Mouse (Mus musculus): Measurements from ENCODE around the gene Amigo3.
A peak's percentile ranks its signal among the peaks of the same experiment; 100 is the strongest.

The Amigo3 gene

DNA sequence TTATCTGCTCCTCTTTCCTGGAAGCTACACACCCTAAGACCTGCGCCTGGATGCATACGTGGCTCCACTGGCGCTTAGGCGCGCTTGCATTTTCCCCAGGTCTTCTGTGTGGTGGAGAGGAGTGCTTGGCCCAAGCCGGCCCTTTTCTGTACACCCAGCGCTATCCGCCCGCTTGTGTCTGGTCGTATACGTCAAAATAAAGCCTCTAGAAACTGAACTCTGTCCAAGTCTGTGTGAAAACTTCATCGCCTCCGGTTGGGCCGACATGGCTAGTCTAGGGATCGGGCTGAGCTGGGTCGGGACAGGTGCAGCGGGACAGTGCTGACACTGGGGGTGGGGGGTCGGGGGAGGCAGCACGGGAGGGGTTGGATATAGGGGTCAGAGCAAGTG, 4.4 kb upstream of the Amigo3 start:
- no peak for TF ChIP-seq GATA4 (IDR thresholded peaks at IDR 0.05; ENCODE audit: insufficient replicate concordance, low read length)

DNA sequence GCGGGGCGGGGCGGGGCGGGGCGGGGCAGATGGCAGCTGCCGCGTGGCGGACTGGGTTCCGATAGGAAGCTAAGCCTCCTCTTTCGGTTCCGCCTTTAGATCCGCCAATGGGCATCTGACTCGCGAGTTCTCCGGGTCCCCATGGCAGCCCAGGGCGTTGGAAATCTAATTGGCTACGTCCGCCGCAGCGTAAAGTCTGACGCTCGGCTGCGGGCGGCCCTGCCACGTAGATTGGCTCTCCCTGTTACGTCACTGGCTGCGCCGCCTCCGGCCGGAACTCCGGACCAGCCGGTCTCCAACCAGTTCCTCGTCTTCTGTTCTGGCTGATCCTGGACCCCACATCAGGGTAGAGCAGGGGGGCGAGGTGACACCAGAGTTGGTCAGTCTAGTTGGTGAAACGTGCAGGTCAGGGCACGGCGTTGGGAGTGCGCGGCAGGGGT, 3.9 kb upstream of the Amigo3 start, which contains the start of gene Gmppb:
Gene Gmppb, plus strand, starts transcription at position 227 of the 440 bp plus-strand sequence.
- TF ChIP-seq GATA4 (IDR thresholded peaks at IDR 0.05; ENCODE audit: insufficient replicate concordance, low read length) = no peak

DNA sequence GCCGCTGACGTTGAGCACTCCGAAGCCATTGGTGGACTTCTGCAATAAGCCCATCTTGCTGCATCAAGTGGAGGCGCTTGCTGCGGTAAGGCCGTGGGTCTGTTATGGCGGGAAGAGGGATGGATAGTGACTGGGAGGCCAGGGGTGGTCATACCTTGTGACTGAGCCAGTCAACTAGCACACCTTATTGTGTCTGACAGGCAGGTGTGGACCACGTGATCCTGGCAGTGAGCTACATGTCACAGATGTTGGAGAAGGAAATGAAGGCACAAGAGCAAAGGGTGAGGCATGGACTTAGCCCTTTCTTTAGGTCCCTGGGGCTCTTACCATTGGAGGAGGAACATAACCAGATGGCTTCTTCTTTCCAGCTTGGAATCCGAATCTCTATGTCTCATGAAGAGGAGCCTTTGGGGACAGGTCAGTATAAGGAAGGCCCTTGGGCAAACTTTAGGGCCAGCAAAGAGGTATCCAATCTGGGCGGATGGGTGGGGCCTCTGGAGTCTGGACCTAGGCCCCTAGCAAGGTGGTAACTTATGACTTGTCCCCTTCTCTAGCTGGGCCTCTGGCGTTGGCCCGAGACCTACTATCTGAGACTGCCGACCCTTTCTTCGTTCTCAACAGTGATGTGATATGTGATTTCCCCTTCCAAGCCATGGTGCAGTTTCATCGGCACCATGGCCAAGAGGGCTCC, 3.3 kb upstream of the Amigo3 start:
- no peak for TF ChIP-seq GATA4 (IDR thresholded peaks at IDR 0.05; ENCODE audit: insufficient replicate concordance, low read length)

DNA sequence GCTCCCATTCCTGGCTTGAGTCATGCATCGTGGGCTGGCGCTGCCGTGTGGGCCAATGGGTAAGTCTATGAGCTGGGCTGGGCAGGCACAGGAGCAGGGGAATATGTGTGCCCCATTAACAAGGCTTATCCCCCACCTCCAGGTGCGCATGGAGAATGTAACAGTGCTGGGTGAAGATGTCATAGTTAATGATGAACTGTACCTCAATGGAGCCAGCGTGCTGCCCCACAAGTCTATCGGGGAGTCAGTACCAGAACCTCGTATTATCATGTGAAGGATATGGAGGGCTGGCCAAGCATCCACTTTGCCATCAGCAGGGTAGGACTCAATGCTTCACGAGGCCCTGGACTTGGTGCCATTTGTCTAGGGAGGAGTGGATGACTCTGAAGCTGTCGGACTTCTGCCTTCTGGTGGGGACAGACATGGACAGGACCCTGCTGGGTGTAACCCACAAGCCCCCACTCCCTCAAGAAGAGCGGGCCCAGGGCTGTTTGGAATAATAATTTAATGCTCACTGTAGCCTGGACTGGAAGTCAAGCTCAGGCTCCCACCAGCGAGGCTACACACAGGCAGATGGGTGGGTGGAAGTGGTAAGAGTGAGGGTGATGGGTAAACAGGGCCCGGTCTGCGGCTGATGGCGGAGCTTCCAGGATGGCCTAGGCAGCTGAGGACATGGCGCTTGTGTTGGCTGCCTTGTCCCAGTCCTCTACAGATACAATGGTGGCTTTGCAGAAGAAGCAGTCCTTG, 1.6 kb upstream of the Amigo3 start:
- no peak for TF ChIP-seq GATA4 (IDR thresholded peaks at IDR 0.05; ENCODE audit: insufficient replicate concordance, low read length)

DNA sequence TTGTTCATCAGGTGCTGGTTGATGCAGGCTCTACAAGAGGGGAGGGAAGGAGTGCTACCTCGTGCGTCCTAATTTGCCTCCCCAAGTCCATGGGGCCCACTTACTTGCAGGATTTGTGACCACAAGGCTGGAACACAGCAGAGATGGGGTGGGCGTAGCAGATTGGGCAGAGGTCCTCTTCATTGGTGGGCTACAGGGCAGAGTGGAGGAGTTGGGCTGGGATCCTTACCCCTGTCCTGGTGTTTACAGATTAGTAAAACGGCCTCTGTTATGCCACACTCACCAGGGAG, 1.1 kb upstream of the Amigo3 start:
- no peak for TF ChIP-seq GATA4 (IDR thresholded peaks at IDR 0.05; ENCODE audit: insufficient replicate concordance, low read length)

DNA sequence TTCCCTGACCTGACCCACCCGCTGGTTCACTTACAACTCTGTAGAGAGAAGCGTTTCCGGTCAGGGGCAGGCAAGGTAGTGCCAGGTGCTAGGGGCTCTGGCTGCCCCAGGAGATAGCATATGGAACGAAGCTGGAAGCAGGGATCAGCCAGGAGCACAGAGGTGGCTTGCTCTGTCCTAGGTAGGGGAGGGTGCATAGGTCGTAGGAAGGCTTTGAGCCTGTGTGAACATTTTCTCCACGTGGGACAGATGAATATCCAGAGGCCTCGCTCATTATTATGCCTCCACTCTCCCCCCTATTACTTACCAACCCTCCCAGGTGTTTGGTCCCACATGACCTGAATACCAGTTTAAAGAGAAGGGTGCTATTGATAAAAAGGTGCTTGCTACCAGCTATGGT, 548 bp upstream of the Amigo3 start:
- TF ChIP-seq GATA4 (IDR thresholded peaks at IDR 0.05; ENCODE audit: insufficient replicate concordance, low read length) = no peak

DNA sequence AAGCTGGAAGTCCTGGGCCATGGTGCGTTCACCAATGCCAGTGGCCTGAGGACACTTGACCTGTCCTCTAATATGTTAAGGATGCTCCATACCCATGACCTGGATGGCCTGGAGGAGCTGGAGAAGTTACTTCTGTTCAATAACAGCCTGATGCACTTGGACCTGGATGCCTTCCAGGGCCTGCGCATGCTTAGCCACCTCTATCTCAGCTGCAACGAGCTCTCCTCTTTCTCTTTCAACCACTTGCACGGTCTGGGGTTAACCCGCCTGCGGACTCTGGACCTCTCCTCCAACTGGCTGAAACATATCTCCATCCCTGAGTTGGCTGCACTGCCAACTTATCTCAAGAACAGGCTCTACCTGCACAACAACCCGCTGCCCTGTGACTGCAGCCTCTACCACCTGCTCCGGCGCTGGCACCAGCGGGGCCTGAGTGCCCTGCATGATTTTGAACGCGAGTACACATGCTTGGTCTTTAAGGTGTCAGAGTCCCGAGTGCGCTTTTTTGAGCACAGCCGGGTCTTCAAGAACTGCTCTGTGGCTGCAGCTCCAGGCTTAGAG, 786 bp downstream of the Amigo3 start:
- no peak for TF ChIP-seq GATA4 (IDR thresholded peaks at IDR 0.05; ENCODE audit: insufficient replicate concordance, low read length)

DNA sequence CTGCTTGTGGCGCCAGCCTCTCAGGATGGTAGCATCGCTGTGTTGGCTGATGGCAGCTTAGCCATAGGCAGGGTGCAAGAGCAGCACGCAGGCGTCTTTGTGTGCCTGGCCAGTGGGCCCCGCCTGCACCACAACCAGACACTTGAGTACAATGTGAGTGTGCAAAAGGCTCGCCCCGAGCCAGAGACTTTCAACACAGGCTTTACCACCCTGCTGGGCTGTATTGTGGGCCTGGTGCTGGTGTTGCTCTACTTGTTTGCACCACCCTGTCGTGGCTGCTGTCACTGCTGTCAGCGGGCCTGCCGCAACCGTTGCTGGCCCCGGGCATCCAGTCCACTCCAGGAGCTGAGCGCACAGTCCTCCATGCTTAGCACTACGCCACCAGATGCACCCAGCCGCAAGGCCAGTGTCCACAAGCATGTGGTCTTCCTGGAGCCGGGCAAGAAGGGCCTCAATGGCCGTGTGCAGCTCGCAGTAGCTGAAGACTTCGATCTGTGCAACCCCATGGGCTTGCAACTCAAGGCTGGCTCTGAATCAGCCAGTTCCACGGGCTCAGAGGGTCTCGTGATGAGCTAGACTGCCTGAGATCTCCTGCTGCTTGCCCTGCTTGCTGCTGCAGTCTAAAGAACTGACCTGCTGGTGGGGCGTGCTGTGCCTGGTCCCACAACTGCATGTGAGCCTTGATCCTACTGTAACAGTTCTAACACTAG, 1.5 kb downstream of the Amigo3 start:
- no peak for TF ChIP-seq GATA4 (IDR thresholded peaks at IDR 0.05; ENCODE audit: insufficient replicate concordance, low read length)

DNA sequence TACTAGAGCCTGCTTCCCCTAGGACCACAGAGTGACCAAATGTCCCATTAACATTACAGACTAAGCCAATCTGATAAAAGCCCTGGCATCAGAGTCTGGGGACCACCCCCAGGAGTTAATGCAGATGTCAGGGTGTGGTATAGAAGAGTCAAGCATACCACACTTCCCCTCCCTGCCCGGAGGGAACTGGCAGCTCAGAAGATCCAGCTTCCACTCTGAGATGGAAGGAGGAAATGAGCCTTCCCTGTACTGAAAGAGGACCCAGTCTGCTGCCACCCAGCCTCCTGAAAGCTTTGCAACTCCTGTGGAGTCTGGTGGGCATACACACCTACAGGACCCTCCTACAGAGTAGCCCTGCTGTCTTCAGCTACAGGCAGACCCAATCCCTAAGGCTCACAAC, 2.1 kb downstream of the Amigo3 start:
- no peak for TF ChIP-seq GATA4 (IDR thresholded peaks at IDR 0.05; ENCODE audit: insufficient replicate concordance, low read length)

DNA sequence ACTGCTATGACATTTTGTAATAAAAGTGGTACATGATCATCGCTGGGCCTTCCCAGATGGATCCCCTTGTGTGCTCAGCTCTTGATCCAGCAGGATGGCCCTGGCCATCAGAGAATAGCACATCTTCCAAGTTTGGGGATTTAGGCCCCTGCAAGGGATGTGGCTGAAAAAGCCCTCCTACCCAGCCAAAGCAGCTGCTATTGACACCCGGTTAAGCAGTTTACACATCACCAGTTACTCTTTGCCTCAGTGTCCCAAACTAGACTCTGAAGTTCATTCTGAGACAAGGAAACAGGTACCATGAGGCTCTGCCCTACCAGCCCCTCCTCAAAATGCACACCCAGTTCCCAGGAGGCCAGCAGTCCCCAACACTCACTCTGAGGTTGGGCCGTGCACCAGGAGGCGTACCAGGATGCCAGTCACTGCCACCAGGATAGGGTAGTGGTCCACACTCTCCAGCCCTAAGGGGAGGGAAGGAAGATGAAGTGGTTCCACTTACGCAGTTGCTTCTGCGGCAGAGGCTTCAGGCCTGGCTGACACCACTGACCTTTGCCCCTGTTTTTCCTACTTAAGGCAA, 2.8 kb downstream of the Amigo3 start:
- TF ChIP-seq GATA4 (IDR thresholded peaks at IDR 0.05; ENCODE audit: insufficient replicate concordance, low read length) = no peak

DNA sequence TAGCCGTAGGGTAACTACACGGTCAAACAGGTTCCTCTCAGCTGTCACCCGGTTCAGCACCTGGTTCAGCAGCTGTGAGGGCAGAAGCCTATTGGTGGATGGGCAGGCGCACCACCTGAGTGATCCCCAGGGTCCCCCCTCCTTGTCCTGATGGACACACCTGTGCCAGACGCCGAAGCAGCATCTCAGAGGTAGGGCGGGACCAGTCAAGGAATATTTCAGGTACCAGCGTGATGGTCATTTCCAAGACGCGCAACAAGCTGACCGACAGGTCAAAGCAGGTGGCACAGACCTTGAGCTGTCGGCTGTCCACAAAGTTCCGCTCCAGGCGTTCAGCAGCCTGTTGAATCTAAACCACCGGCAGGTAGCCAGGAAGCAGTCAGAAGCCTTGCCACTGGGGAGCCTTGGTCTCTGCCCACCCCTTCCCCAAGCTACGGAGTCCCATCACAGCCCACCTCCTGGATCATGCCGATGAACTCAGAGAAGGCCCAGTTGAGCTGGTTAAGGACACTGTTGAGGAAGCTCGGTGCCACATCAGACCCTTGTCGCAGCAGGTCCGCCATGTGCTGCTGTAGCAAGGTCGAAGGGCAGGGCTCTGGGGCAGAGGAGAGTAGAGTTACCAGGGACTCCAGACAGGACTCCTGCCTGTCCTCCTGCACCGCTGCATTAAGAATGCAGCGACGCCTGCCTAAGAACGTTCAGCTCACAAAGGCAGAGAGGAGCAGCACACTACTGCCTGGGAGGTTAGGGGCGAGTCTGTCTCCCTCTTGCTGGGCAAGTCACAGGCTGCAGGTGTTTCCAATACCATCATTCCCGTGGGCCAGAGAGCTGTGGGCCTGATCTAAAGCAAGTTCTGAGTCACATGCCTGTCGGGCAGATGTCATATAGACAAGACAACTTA, 3.7 kb downstream of the Amigo3 start:
- no peak for TF ChIP-seq GATA4 (IDR thresholded peaks at IDR 0.05; ENCODE audit: insufficient replicate concordance, low read length)

DNA sequence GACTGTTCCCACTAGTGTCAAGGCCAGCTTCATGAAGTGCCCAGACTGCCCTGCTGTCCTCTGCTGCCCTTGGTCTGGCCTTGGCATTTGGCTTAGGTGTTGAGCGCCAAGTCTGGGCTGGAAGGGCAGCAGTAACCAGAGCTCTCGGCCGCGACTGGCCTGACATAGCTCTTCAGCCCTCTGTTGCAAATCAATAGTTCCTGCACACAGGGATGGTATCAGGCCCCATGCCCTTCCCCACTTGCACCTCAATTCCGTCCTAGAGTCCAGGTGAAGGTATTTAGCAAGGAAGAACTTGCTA, 4.3 kb downstream of the Amigo3 start:
- peak; percentile 13; the same call in 1 of the 2 replicates for TF ChIP-seq GATA4 (IDR thresholded peaks at IDR 0.05; ENCODE audit: insufficient replicate concordance, low read length)

DNA sequence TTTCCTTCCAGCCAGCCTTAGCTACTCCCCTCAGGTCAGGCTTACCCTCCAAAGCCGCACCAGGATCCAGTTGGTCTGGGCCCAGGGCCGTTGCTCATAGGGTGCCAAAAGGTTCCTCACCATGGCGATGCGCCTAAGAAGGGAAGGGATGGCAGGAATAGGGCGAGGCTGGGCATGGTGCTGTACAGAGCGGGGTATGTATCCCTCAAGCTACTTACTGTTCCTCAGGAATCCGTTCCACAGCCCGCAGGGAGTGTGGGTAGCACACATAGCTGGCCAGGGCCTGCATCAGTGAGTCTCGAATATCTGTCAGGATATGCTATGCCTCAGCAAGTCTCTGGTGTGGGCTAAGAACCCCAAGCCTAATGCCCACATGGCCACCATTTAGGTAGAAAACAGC, 5.3 kb downstream of the Amigo3 start:
- no peak for TF ChIP-seq GATA4 (IDR thresholded peaks at IDR 0.05; ENCODE audit: insufficient replicate concordance, low read length)

DNA sequence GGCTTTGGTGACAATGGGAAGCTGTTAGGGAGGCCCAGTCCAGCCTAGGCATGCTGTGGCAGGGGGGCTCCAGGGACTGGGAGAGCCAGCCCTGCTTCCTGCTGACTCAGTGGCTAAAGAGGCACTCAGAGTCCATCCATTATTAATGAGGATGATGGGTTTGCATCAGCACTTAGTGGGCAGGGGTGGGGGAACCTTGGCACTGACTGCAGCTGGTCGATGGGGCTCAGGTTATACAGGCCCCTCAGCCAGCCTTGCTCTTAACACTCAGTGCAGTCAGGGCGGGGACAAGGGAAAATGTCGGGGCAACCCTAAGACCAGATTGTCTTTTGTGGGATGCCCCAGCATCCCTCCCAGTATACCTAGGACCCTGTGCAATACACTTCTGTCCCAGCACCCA, 9.2 kb downstream of the Amigo3 start:
- no peak for TF ChIP-seq GATA4 (IDR thresholded peaks at IDR 0.05; ENCODE audit: insufficient replicate concordance, low read length)

DNA sequence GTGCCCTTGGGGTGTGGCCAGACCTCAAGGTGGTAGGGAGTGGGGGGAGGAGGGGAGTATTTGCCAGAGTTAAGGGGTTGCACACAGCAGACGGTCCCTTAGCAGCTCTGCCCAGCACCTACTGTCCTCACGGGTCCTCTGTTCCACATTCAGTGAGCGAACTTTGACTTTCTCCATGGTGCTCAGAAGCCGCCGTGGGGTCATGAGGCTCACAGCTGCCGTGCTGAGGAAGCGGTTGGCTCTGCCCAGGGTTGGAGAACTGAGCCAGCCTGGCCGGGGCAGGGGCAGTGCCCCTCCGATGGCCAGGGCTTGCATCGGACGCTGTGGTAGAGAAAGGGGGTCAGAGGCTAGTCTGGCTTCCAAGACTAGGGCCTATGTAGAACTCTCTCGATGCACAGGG, 10.4 kb downstream of the Amigo3 start:
- no peak for TF ChIP-seq GATA4 (IDR thresholded peaks at IDR 0.05; ENCODE audit: insufficient replicate concordance, low read length)

Measured in liver, adult (tissue).